Comparison of ENCODE assay signal across 8 mouse cellular contexts in the genomic region with DNA sequence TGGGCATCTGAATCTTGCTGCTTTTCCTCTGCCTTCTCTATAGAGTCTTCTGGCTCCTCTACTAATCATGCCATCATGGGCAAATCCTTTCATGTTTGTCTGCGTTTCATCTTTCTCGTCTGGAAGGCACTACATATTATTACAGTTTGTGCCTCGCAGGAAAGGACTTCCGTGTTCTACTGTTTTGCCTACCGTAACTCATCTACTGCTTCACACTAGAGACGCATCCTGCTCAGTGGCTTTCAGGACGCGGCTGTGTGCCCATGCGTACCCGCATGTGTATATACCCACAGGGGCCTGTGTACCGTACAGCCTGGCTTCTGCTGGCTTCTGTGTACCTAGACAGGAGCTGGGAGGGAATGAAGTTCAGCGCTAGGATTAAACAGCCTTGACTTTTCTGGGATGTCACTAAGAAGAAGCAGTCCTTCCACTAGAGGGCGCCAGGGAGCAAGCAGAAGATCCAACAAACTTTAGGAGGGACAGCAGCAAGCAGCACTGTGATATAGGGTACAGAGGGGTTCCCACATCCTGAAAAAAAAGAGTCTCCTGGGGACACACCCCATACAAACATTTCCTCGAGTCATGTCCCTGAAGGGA.
DNase-seq lines count a peak whose midpoint lies in the region; ATAC-seq and TF ChIP-seq lines count a peak whose summit lies in the region.

No protein-coding gene starts in this region.

- TF ChIP-seq POLR2A in kidney, adult 2 months (IDR thresholded peaks at IDR 0.05; ENCODE audit: low read depth, low read length): no peak
- TF ChIP-seq POLR2A in limb, embryonic 14.5 days (IDR thresholded peaks at IDR 0.05; ENCODE audit: borderline replicate concordance, extremely low read depth, insufficient read depth, insufficient read length): no peak

- DNase-seq in 416B (ENCODE audit: low read depth): peak; percentile 79
- DNase-seq in WW6 (ENCODE audit: low read depth, low spot score): peak; percentile 60
- DNase-seq in cerebellum, postnatal 25 days: peak; percentile 78 to 88
- peak; percentile 69 to 79 for DNase-seq in gastrocnemius, postnatal 4 days (ENCODE audit: low spot score in 2 of 2)
- peak; percentile 82 for DNase-seq in kidney, adult 2 months
- DNase-seq in limb, embryonic 14.5 days (ENCODE audit: low spot score): peak; percentile 62
- peak; percentile 76 for DNase-seq in ovary, postnatal 14 days (ENCODE audit: low spot score)
- DNase-seq in thymus, postnatal 10 days (ENCODE audit: low spot score in 2 of 2): peak; percentile 30 to 82

- H3K9me3 ChIP-seq in limb, embryonic 14.5 days (ENCODE audit: control insufficient read depth, low read length): no peaks in the 10 kb centered on the region

- TF ChIP-seq CTCF in kidney, adult 2 months (conservative IDR thresholded peaks at IDR 0.05; ENCODE audit: insufficient read depth, insufficient read length, low read depth, low read length): peak; percentile 80

- no peaks in the 10 kb centered on the region for H3K36me3 ChIP-seq in kidney, adult 2 months (ENCODE audit: control insufficient read depth, insufficient read depth, low read length)
- H3K36me3 ChIP-seq in limb, embryonic 14.5 days (ENCODE audit: control insufficient read depth, insufficient read depth, low read length): no peaks in the 10 kb centered on the region

- H3K4me3 ChIP-seq in kidney, adult 2 months (ENCODE audit: insufficient read depth, low read depth, low read length): no peak overlapping the region
- no peak overlapping the region for H3K4me3 ChIP-seq in limb, embryonic 14.5 days (replicated peaks; ENCODE audit: low read length)

- H3K27me3 ChIP-seq in kidney, adult 2 months (replicated peaks; ENCODE audit: control insufficient read depth, insufficient read depth, low read length): no peaks in the 10 kb centered on the region
- H3K27me3 ChIP-seq in limb, embryonic 14.5 days (ENCODE audit: control insufficient read depth, insufficient read depth, low read length): no peaks in the 10 kb centered on the region

- H3K4me1 ChIP-seq in kidney, adult 2 months (ENCODE audit: control insufficient read depth, insufficient read depth, low read length): no peaks in the 10 kb centered on the region
- H3K4me1 ChIP-seq in limb, embryonic 14.5 days (ENCODE audit: control insufficient read depth, insufficient read depth, low read length): no peaks in the 10 kb centered on the region

- peak overlapping the region; percentile 65 for H3K27ac ChIP-seq in kidney, adult 2 months (ENCODE audit: insufficient read depth, low read depth, low read length)
- no peak overlapping the region for H3K27ac ChIP-seq in limb, embryonic 14.5 days (replicated peaks; ENCODE audit: low read depth, low read length)

- H3K4me2 ChIP-seq in limb, embryonic 14.5 days (replicated peaks; ENCODE audit: low read depth, low read length, severe bottlenecking): no peak overlapping the region

- 21% methylated on average over 14 of the region's 14 CpGs for WGBS in kidney, adult 2 months
- WGBS in limb, embryonic 14.5 days: 37% methylated on average over 14 of the region's 14 CpGs

- no peak overlapping the region for H3K9ac ChIP-seq in limb, embryonic 14.5 days (ENCODE audit: low read depth, low read length, severe bottlenecking)

- no peak for ATAC-seq in limb, embryonic 14.5 days (ENCODE audit: low FRiP score, low read depth)
